Mouse (Mus musculus) thymus, adult 2 months (tissue): ENCODE results near the gene Mcm9.

ENCODE experiments used
- CTCF ChIP-seq: fragments of 200-500 bp; IDR thresholded peaks from 2 replicates; pipeline ENCODE4 v1.5.1; 2012; ENCODE audit warnings: mild to moderate bottlenecking, control low read depth, low read length, moderate library complexity, borderline replicate concordance; ENCODE audit not compliant: control insufficient read depth, poor library complexity, insufficient read depth; ENCODE audit errors: extremely low read depth
- POLR2A ChIP-seq: fragments of 200-500 bp; IDR thresholded peaks from 2 replicates; pipeline ENCODE4 v1.6.1; 2012; ENCODE audit warnings: mild to moderate bottlenecking, low read length, control low read depth, moderate library complexity; ENCODE audit not compliant: control insufficient read depth, poor library complexity, insufficient read depth; ENCODE audit errors: extremely low read depth

GRCm38 (mm10) chr10:53661788-53662187 lies 31.5 kb upstream of the Mcm9 start:
- TF ChIP-seq POLR2A (no peak), CTCF (no peak)
